Mouse (Mus musculus): ENCODE measurements around the gene Rpl22. TPM values are rescaled to one million over a fixed set of nuclear protein-coding genes. Genes with fewer than 3 reads are reported as not detected.
A peak's percentile ranks its signal among the peaks of the same experiment; 100 is the strongest.

Gene Rpl22
- total and polyA plus RNA-seq, 2 experiments from 2014 or later: 156 to 185 TPM

GRCm38 (mm10) chr4:152304685-152305084 lies 20.9 kb upstream of the Rpl22 start:
- DNase-seq (ENCODE audit: low spot score) (peak; percentile 82), ATAC-seq (peak; percentile 82)
- no peak overlapping the region for H3K9ac ChIP-seq (replicated peaks; ENCODE audit: low read length)
- H3K4me2 ChIP-seq (ENCODE audit: low read depth, low read length): no peak overlapping the region
- H3K27me3 ChIP-seq (ENCODE audit: insufficient read depth, low read length): no peaks in the 10 kb centered on the region
- H3K36me3 ChIP-seq (ENCODE audit: insufficient read depth, low read length): peaks cover 26% of the 10 kb centered on the region; the same call in 1 of the 2 replicates
- no peaks in the 10 kb centered on the region for H3K9me3 ChIP-seq (ENCODE audit: low read length)
- peak; percentile 41 for TF ChIP-seq CTCF (IDR thresholded peaks at IDR 0.05; ENCODE audit: low read depth)
- no peaks in the 10 kb centered on the region; the same call in 1 of the 2 replicates for H3K4me1 ChIP-seq (ENCODE audit: insufficient read depth, low read length)
- H3K27ac ChIP-seq: 0 out of 2 replicates have a peak overlapping the region, but pooled peaks have one; percentile 2
- WGBS: 45% methylated on average over 6 of the region's 6 CpGs
- no peak overlapping the region for H3K4me3 ChIP-seq (ENCODE audit: low read length)

- no peaks in the 10 kb centered on the region; the same call in 1 of the 2 replicates for H3K4me1 ChIP-seq (ENCODE audit: insufficient read depth, low read length)
- no peak overlapping the region for H3K27ac ChIP-seq
- TF ChIP-seq CTCF (IDR thresholded peaks at IDR 0.05; ENCODE audit: low read depth): no peak
- H3K9ac ChIP-seq (replicated peaks; ENCODE audit: low read length): no peak overlapping the region
- no peaks in the 10 kb centered on the region for H3K9me3 ChIP-seq (ENCODE audit: low read length)
- no peak overlapping the region for H3K4me2 ChIP-seq (ENCODE audit: low read depth, low read length)
- H3K27me3 ChIP-seq (ENCODE audit: insufficient read depth, low read length): peaks cover 2% of the 10 kb centered on the region; the same call in 1 of the 2 replicates
- WGBS: 46% methylated on average over 6 of the region's 6 CpGs
- no peak for ATAC-seq
- H3K36me3 ChIP-seq (ENCODE audit: insufficient read depth, low read length): peaks cover 13% of the 10 kb centered on the region; the same call in 1 of the 2 replicates
- no peak for DNase-seq (ENCODE audit: low spot score)
- H3K4me3 ChIP-seq (ENCODE audit: low read length): no peak overlapping the region
Observed at GRCm38 (mm10) chr4:152305991-152306390, 19.6 kb upstream of the Rpl22 start.

GRCm38 (mm10) chr4:152307542-152307941 lies 18.0 kb upstream of the Rpl22 start:
- H3K4me2 ChIP-seq (ENCODE audit: low read depth, low read length): no peak overlapping the region
- H3K4me1 ChIP-seq (ENCODE audit: insufficient read depth, low read length): peaks cover under 1% of the 10 kb centered on the region; the same call in 1 of the 2 replicates
- H3K4me3 ChIP-seq (ENCODE audit: low read length): no peak overlapping the region
- ATAC-seq (no peak), DNase-seq (ENCODE audit: low spot score) (no peak)
- H3K9me3 ChIP-seq (ENCODE audit: low read length): no peaks in the 10 kb centered on the region
- no peak for TF ChIP-seq CTCF (IDR thresholded peaks at IDR 0.05; ENCODE audit: low read depth)
- 80% methylated on average over 9 of the region's 9 CpGs for WGBS
- H3K9ac ChIP-seq (replicated peaks; ENCODE audit: low read length): no peak overlapping the region
- peaks cover 8% of the 10 kb centered on the region for H3K27me3 ChIP-seq (ENCODE audit: insufficient read depth, low read length)
- H3K36me3 ChIP-seq (ENCODE audit: insufficient read depth, low read length): peaks cover 13% of the 10 kb centered on the region; the same call in 1 of the 2 replicates
- H3K27ac ChIP-seq: no peak overlapping the region

- TF ChIP-seq CTCF (IDR thresholded peaks at IDR 0.05; ENCODE audit: low read depth): no peak
- 5% methylated on average over 14 of the region's 14 CpGs for WGBS
- Histone ChIP-seq H3K27me3 (ENCODE audit: insufficient read depth, low read length) (peaks cover 34% of the 10 kb centered on the region), H3K9me3 (ENCODE audit: low read length) (no peaks in the 10 kb centered on the region), H3K9ac (replicated peaks; ENCODE audit: low read length) (0 out of 2 replicates have a peak overlapping the region, but pooled peaks have one; percentile 22), H3K4me3 (ENCODE audit: low read length) (peak overlapping the region; percentile 37), H3K4me2 (ENCODE audit: low read depth, low read length) (peak overlapping the region; percentile 63), H3K4me1 (ENCODE audit: insufficient read depth, low read length) (peaks cover 14% of the 10 kb centered on the region; the same call in 1 of the 2 replicates), H3K36me3 (ENCODE audit: insufficient read depth, low read length) (no peaks in the 10 kb centered on the region), H3K27ac (no peak overlapping the region)
- DNase-seq (ENCODE audit: low spot score) (no peak), ATAC-seq (no peak)
Observed at GRCm38 (mm10) chr4:152312186-152312585, 13.4 kb upstream of the Rpl22 start.

- peak; percentile 65 for DNase-seq (ENCODE audit: low spot score)
- WGBS: under 1% methylated on average over 29 of the region's 29 CpGs
- peak overlapping the region; percentile 63 for H3K4me2 ChIP-seq (ENCODE audit: low read depth, low read length)
Observed at GRCm38 (mm10) chr4:152313211-152313632, 12.3 kb upstream of the Rpl22 start.

GRCm38 (mm10) chr4:152313934-152314333 lies 11.6 kb upstream of the Rpl22 start:
- TF ChIP-seq CTCF (IDR thresholded peaks at IDR 0.05; ENCODE audit: low read depth): peak; percentile 66
- H3K9ac ChIP-seq (replicated peaks; ENCODE audit: low read length): 0 out of 2 replicates have a peak overlapping the region, but pooled peaks have one; percentile 22
- no peak overlapping the region for H3K27ac ChIP-seq
- H3K36me3 ChIP-seq (ENCODE audit: insufficient read depth, low read length): no peaks in the 10 kb centered on the region
- H3K4me1 ChIP-seq (ENCODE audit: insufficient read depth, low read length): peaks cover 14% of the 10 kb centered on the region; the same call in 1 of the 2 replicates
- ATAC-seq: peak; percentile 59
- peak; percentile 77 for DNase-seq (ENCODE audit: low spot score)
- peaks cover 34% of the 10 kb centered on the region for H3K27me3 ChIP-seq (ENCODE audit: insufficient read depth, low read length)
- no peaks in the 10 kb centered on the region for H3K9me3 ChIP-seq (ENCODE audit: low read length)
- H3K4me2 ChIP-seq (ENCODE audit: low read depth, low read length): peak overlapping the region; percentile 63
- peak overlapping the region; percentile 37; the same call in 1 of the 2 replicates for H3K4me3 ChIP-seq (ENCODE audit: low read length)

More at GRCm38 (mm10) chr4:152313211-152313632, 12.3 kb upstream of the Rpl22 start:
- Histone ChIP-seq H3K4me3 (ENCODE audit: low read length) (peak overlapping the region; percentile 37), H3K27me3 (ENCODE audit: insufficient read depth, low read length) (peaks cover 34% of the 10 kb centered on the region), H3K9me3 (ENCODE audit: low read length) (no peaks in the 10 kb centered on the region), H3K9ac (replicated peaks; ENCODE audit: low read length) (peak overlapping the region; percentile 22), H3K36me3 (ENCODE audit: insufficient read depth, low read length) (no peaks in the 10 kb centered on the region), H3K27ac (peak overlapping the region; percentile 11; the same call in 1 of the 2 replicates), H3K4me1 (ENCODE audit: insufficient read depth, low read length) (peaks cover 14% of the 10 kb centered on the region; the same call in 1 of the 2 replicates)
- peak; percentile 55 for ATAC-seq
- no peak for TF ChIP-seq CTCF (IDR thresholded peaks at IDR 0.05; ENCODE audit: low read depth)

Measured in hindbrain, postnatal 0 days (tissue).